In genomic region chr7:45091001-45091990, GRCm38 (mm10) we compare ENCODE assay signal across 8 mouse cellular contexts. TPM values are rescaled to one million over a fixed set of nuclear protein-coding genes. Genes with fewer than 3 reads are reported as not detected.
A peak's percentile ranks its signal among the peaks of the same experiment; 100 is the strongest.
DNase-seq lines count a peak whose midpoint lies in the region; ATAC-seq and TF ChIP-seq lines count a peak whose summit lies in the region.

No protein-coding gene starts in this region.

- DNase-seq in layer of hippocampus, adult 2 months (ENCODE audit: low spot score in 2 of 2), result no peak
- no peak for DNase-seq in layer of hippocampus, postnatal 25 days (ENCODE audit: extremely low spot score in 1 of 2, low spot score in 1 of 2)
- DNase-seq in embryonic facial prominence, embryonic 10.5 days (ENCODE audit: low spot score), result peak; percentile 60
- DNase-seq in liver, postnatal 0 days, result no peak
- DNase-seq in cerebellum, adult 9-11 months, result no peak
- DNase-seq in natural killer cell, adult 2 months (ENCODE audit: low spot score in 2 of 2), result no peak

- WGBS in embryonic facial prominence, embryonic 10.5 days, result 14% methylated on average over 35 of the region's 35 CpGs
- 20% methylated on average over 35 of the region's 35 CpGs for WGBS in liver, postnatal 0 days (ENCODE audit: insufficient replicate concordance)
- 9% methylated on average over 35 of the region's 35 CpGs for WGBS in stomach, embryonic 15.5 days

- no peaks in the 10 kb centered on the region for H3K27me3 ChIP-seq in embryonic facial prominence, embryonic 10.5 days (replicated peaks; ENCODE audit: low read depth, poor library complexity, severe bottlenecking)
- H3K27me3 ChIP-seq in liver, postnatal 0 days (ENCODE audit: insufficient read depth, low read length), result no peaks in the 10 kb centered on the region
- no peaks in the 10 kb centered on the region for H3K27me3 ChIP-seq in stomach, embryonic 15.5 days (replicated peaks)

- ATAC-seq in hematopoietic stem cell, adult 5-6 weeks (replicated peaks in 1 of 2; ENCODE audit: insufficient read depth in 1 of 2, low FRiP score in 2 of 2, low TSS enrichment in 1 of 2, low read depth in 1 of 2, poor library complexity in 2 of 2, severe bottlenecking in 2 of 2), result peak; percentile 72 to 75
- ATAC-seq in liver, postnatal 0 days, result peak; percentile 20; the same call in 1 of the 2 replicates
- 0 out of 2 replicates have a peak, but pooled peaks have one; percentile 19 for ATAC-seq in stomach, embryonic 15.5 days (ENCODE audit: insufficient read depth, low FRiP score, low read depth)

- H3K27ac ChIP-seq in layer of hippocampus, adult 2 months, result no peak overlapping the region
- H3K27ac ChIP-seq in embryonic facial prominence, embryonic 10.5 days (replicated peaks), result peak overlapping the region; percentile 90
- H3K27ac ChIP-seq in liver, postnatal 0 days (ENCODE audit: low read depth), result peak overlapping the region; percentile 2; the same call in 1 of the 2 replicates
- peak overlapping the region; percentile 86 for H3K27ac ChIP-seq in stomach, embryonic 15.5 days

- H3K36me3 ChIP-seq in embryonic facial prominence, embryonic 10.5 days (replicated peaks), result peaks cover 37% of the 10 kb centered on the region
- H3K36me3 ChIP-seq in liver, postnatal 0 days (replicated peaks; ENCODE audit: insufficient read depth, low read length), result no peaks in the 10 kb centered on the region; the same call in 1 of the 2 replicates
- peaks cover 15% of the 10 kb centered on the region; the same call in 1 of the 2 replicates for H3K36me3 ChIP-seq in stomach, embryonic 15.5 days

- H3K9ac ChIP-seq in liver, postnatal 0 days (replicated peaks), result peak overlapping the region; percentile 43
- H3K9ac ChIP-seq in stomach, embryonic 15.5 days, result peak overlapping the region; percentile 46

- peak overlapping the region; percentile 67 for H3K4me2 ChIP-seq in liver, postnatal 0 days (ENCODE audit: low read depth, low read length)
- peak overlapping the region; percentile 63 for H3K4me2 ChIP-seq in stomach, embryonic 15.5 days

- no peaks in the 10 kb centered on the region for H3K9me3 ChIP-seq in embryonic facial prominence, embryonic 10.5 days
- H3K9me3 ChIP-seq in liver, postnatal 0 days (ENCODE audit: low read length), result no peaks in the 10 kb centered on the region
- H3K9me3 ChIP-seq in stomach, embryonic 15.5 days, result no peaks in the 10 kb centered on the region

- TF ChIP-seq CTCF in layer of hippocampus, adult 2 months (conservative IDR thresholded peaks at IDR 0.05), result no peak
- no peak for TF ChIP-seq CTCF in liver, postnatal 0 days (IDR thresholded peaks at IDR 0.05; ENCODE audit: low read depth)

- peaks cover 48% of the 10 kb centered on the region for H3K4me1 ChIP-seq in embryonic facial prominence, embryonic 10.5 days
- H3K4me1 ChIP-seq in liver, postnatal 0 days (ENCODE audit: insufficient read depth), result peaks cover 12% of the 10 kb centered on the region; the same call in 1 of the 2 replicates
- peaks cover 14% of the 10 kb centered on the region; the same call in 1 of the 2 replicates for H3K4me1 ChIP-seq in stomach, embryonic 15.5 days

- no peak for TF ChIP-seq EP300 in liver, postnatal 0 days (IDR thresholded peaks at IDR 0.05; ENCODE audit: low read depth)

- peak overlapping the region; percentile 36 for H3K4me3 ChIP-seq in layer of hippocampus, adult 2 months
- peak overlapping the region; percentile 76 for H3K4me3 ChIP-seq in embryonic facial prominence, embryonic 10.5 days
- H3K4me3 ChIP-seq in liver, postnatal 0 days (ENCODE audit: low read depth, low read length), result peak overlapping the region; percentile 31
- peak overlapping the region; percentile 55 for H3K4me3 ChIP-seq in stomach, embryonic 15.5 days (replicated peaks)

RNA-seq across cellular contexts. Expression of gene Rcn3, which starts 0.7 kb away (rescaled TPM):
- total RNA-seq in layer of hippocampus, adult 2 months (2021), result 10 to 100 TPM in 1 of 2 experiments, 1 to 10 TPM in 1; 7.5 to 11.7 TPM
- total RNA-seq in layer of hippocampus, postnatal 25 days (2021), result 1 to 10 TPM; 9.6 to 9.7 TPM
- 144 and 156 TPM in 2 replicates for polyA plus RNA-seq in embryonic facial prominence, embryonic 10.5 days (2016; fragmentation: Nextera tagmentation; extraction: Ambion mirVana)
- total RNA-seq in hematopoietic stem cell, adult 5-6 weeks (2017), result 41.8 and 52.6 TPM in 2 replicates
- 17.1 and 17.9 TPM in 2 replicates for polyA plus RNA-seq in liver, postnatal 0 days (2015; fragmentation: Nextera tagmentation; extraction: Ambion mirVana)
- polyA plus RNA-seq in stomach, embryonic 15.5 days (2015; fragmentation: Nextera tagmentation; extraction: Ambion mirVana), result 320 and 325 TPM in 2 replicates

RNA-seq across cellular contexts. Expression of gene Fcgrt, which starts 12.4 kb away (rescaled TPM):
- 10 to 100 TPM; 17.8 to 19.0 TPM for total RNA-seq in layer of hippocampus, adult 2 months (2021)
- total RNA-seq in layer of hippocampus, postnatal 25 days (2021), result 10 to 100 TPM; 18.1 to 21.0 TPM
- polyA plus RNA-seq in embryonic facial prominence, embryonic 10.5 days (2016; fragmentation: Nextera tagmentation; extraction: Ambion mirVana), result 6.0 and 7.0 TPM in 2 replicates
- total RNA-seq in hematopoietic stem cell, adult 5-6 weeks (2017), result 15.3 and 23.1 TPM in 2 replicates
- 150 and 154 TPM in 2 replicates for polyA plus RNA-seq in liver, postnatal 0 days (2015; fragmentation: Nextera tagmentation; extraction: Ambion mirVana)
- polyA plus RNA-seq in stomach, embryonic 15.5 days (2015; fragmentation: Nextera tagmentation; extraction: Ambion mirVana), result 92.1 and 94.1 TPM in 2 replicates

RNA-seq across cellular contexts. Expression of gene Prrg2, which starts 28.8 kb away (rescaled TPM):
- 1 to 10 TPM; 5.7 to 8.4 TPM for total RNA-seq in layer of hippocampus, adult 2 months (2021)
- 1 to 10 TPM; 5.6 to 6.6 TPM for total RNA-seq in layer of hippocampus, postnatal 25 days (2021)
- polyA plus RNA-seq in embryonic facial prominence, embryonic 10.5 days (2016; fragmentation: Nextera tagmentation; extraction: Ambion mirVana), result 23.3 and 24.4 TPM in 2 replicates
- total RNA-seq in hematopoietic stem cell, adult 5-6 weeks (2017), result 6.6 and 6.7 TPM in 2 replicates
- 19.7 and 20.4 TPM in 2 replicates for polyA plus RNA-seq in liver, postnatal 0 days (2015; fragmentation: Nextera tagmentation; extraction: Ambion mirVana)
- 20.5 and 24.7 TPM in 2 replicates for polyA plus RNA-seq in stomach, embryonic 15.5 days (2015; fragmentation: Nextera tagmentation; extraction: Ambion mirVana)

RNA-seq across cellular contexts. Expression of gene Nosip, which starts 29.1 kb away (rescaled TPM):
- 10 to 100 TPM; 54.2 to 57.7 TPM for total RNA-seq in layer of hippocampus, adult 2 months (2021)
- 10 to 100 TPM; 49.8 to 59.4 TPM for total RNA-seq in layer of hippocampus, postnatal 25 days (2021)
- polyA plus RNA-seq in embryonic facial prominence, embryonic 10.5 days (2016; fragmentation: Nextera tagmentation; extraction: Ambion mirVana), result 70.8 and 74.7 TPM in 2 replicates
- 56.2 and 72.8 TPM in 2 replicates for total RNA-seq in hematopoietic stem cell, adult 5-6 weeks (2017)
- polyA plus RNA-seq in liver, postnatal 0 days (2015; fragmentation: Nextera tagmentation; extraction: Ambion mirVana), result 22.2 and 22.6 TPM in 2 replicates
- 52.8 and 55.5 TPM in 2 replicates for polyA plus RNA-seq in stomach, embryonic 15.5 days (2015; fragmentation: Nextera tagmentation; extraction: Ambion mirVana)

RNA-seq across cellular contexts. Expression of gene Rps11, which starts 32.9 kb away (rescaled TPM):
- total RNA-seq in layer of hippocampus, adult 2 months (2021), result 100 to 1,000 TPM; 436 to 442 TPM
- 100 to 1,000 TPM; 418 to 465 TPM for total RNA-seq in layer of hippocampus, postnatal 25 days (2021)
- polyA plus RNA-seq in embryonic facial prominence, embryonic 10.5 days (2016; fragmentation: Nextera tagmentation; extraction: Ambion mirVana), result 1,885 and 1,917 TPM in 2 replicates
- total RNA-seq in hematopoietic stem cell, adult 5-6 weeks (2017), result 1,545 and 1,649 TPM in 2 replicates
- polyA plus RNA-seq in liver, postnatal 0 days (2015; fragmentation: Nextera tagmentation; extraction: Ambion mirVana), result 681 and 696 TPM in 2 replicates
- 1,420 and 1,462 TPM in 2 replicates for polyA plus RNA-seq in stomach, embryonic 15.5 days (2015; fragmentation: Nextera tagmentation; extraction: Ambion mirVana)

Comparison
In these comparisons a context has a peak if more than half of its experiments do, and no peak if none do; other contexts are left out.
1. ATAC-seq: peak in every context shown above with its lines; median percentile 74 in hematopoietic stem cell, adult 5-6 weeks; 20 in liver, postnatal 0 days; 19 in stomach, embryonic 15.5 days.